Mouse (Mus musculus): ENCODE data around the gene Mt1. TPM values are rescaled to one million over a fixed set of nuclear protein-coding genes. Genes with fewer than 3 reads are reported as not detected.
A peak's percentile ranks its signal among the peaks of the same experiment; 100 is the strongest.

Gene Mt1
- polyA plus RNA-seq, 1 experiment, result 325 TPM

GRCm38 (mm10) chr8:94214252-94215173, 35.6 kb downstream of the Mt1 start, which contains the start of gene Nup93:
Gene Nup93, plus strand, starts transcription at chr8:94214564.
- under 1% methylated on average over 61 of the region's 68 CpGs for WGBS
- Histone ChIP-seq H3K27ac (ENCODE audit: insufficient read depth, low read length) (peak within 1 kb of the TSS; percentile 76), H3K4me3 (ENCODE audit: extremely low read depth, insufficient read depth, insufficient read length) (peak within 1 kb of the TSS; percentile 96), H3K27me3 (ENCODE audit: control insufficient read depth, insufficient read depth, low read length) (no peaks in the 10 kb centered on the region), H3K4me1 (ENCODE audit: control insufficient read depth, insufficient read depth, insufficient read length) (peaks cover 3% of the 10 kb centered on the region; the same call in 1 of the 2 replicates), H3K36me3 (ENCODE audit: control insufficient read depth, insufficient read depth, low read length) (no peaks in the 10 kb centered on the region)
- TF ChIP-seq POLR2A (IDR thresholded peaks at IDR 0.05; ENCODE audit: low read depth, low read length) (0 out of 2 replicates have a peak, but pooled peaks have one; percentile 21), CTCF (IDR thresholded peaks at IDR 0.05; ENCODE audit: extremely low read depth, insufficient read depth, insufficient read length, insufficient replicate concordance) (no peak)
- peak; percentile 87 to 93 for DNase-seq (ENCODE audit: low read depth in 1 of 2, low spot score in 2 of 2)

GRCm38 (mm10) chr8:94227381-94227939, 48.6 kb downstream of the Mt1 start:
- DNase-seq (ENCODE audit: low read depth in 1 of 2, low spot score in 2 of 2), result no peak
- Histone ChIP-seq H3K27me3 (ENCODE audit: control insufficient read depth, insufficient read depth, low read length) (no peaks in the 10 kb centered on the region), H3K4me1 (ENCODE audit: control insufficient read depth, insufficient read depth, insufficient read length) (no peaks in the 10 kb centered on the region; the same call in 1 of the 2 replicates), H3K4me3 (ENCODE audit: extremely low read depth, insufficient read depth, insufficient read length) (no peak overlapping the region), H3K36me3 (ENCODE audit: control insufficient read depth, insufficient read depth, low read length) (peaks cover 7% of the 10 kb centered on the region; the same call in 1 of the 2 replicates), H3K27ac (ENCODE audit: insufficient read depth, low read length) (no peak overlapping the region)
- TF ChIP-seq CTCF (IDR thresholded peaks at IDR 0.05; ENCODE audit: extremely low read depth, insufficient read depth, insufficient read length, insufficient replicate concordance) (no peak), POLR2A (IDR thresholded peaks at IDR 0.05; ENCODE audit: low read depth, low read length) (no peak)
- 93% methylated on average over 7 of the region's 7 CpGs for WGBS

Other genes with a start within 250 kb of the Mt1 start
- gene Amfr, start 166.2 kb upstream of the Mt1 start, polyA plus RNA-seq (2012; rRNA removed), result 70.4 and 76.9 TPM in 2 replicates
- 63.0 and 72.5 TPM in 2 replicates for gene Nudt21, start 142.1 kb upstream of the Mt1 start, polyA plus RNA-seq (2012; rRNA removed)
- gene Ogfod1, start 141.9 kb upstream of the Mt1 start, polyA plus RNA-seq (2012; rRNA removed), result 4.1 and 4.3 TPM in 2 replicates
- gene Bbs2, start 80.2 kb upstream of the Mt1 start, polyA plus RNA-seq (2012; rRNA removed), result 11.3 and 12.1 TPM in 2 replicates
- not detected in 2 replicates for gene Mt4, start 41.9 kb upstream of the Mt1 start, polyA plus RNA-seq (2012; rRNA removed)
- gene Mt3, start 26.5 kb upstream of the Mt1 start, polyA plus RNA-seq (2012; rRNA removed), result not detected in 2 replicates
- 19.9 and 28.9 TPM in 2 replicates for gene Mt2, start 6.4 kb upstream of the Mt1 start, polyA plus RNA-seq (2012; rRNA removed)
- gene Nup93, start 35.5 kb downstream of the Mt1 start, polyA plus RNA-seq (2012; rRNA removed), result 12.8 and 13.2 TPM in 2 replicates
- gene Slc12a3, start 150.1 kb downstream of the Mt1 start, polyA plus RNA-seq (2012; rRNA removed), result 1.2 TPM in 2 replicates
- 198 and 350 TPM in 2 replicates for gene Herpud1, start 207.4 kb downstream of the Mt1 start, polyA plus RNA-seq (2012; rRNA removed)